Mouse (Mus musculus) kidney, adult 2 months (tissue): ENCODE results near the gene Lyl1. TPM values are rescaled to one million over a fixed set of nuclear protein-coding genes. Genes with fewer than 3 reads are reported as not detected.
A peak's percentile ranks its signal among the peaks of the same experiment; 100 is the strongest.

Experiments used
- DNase-seq: peaks from one replicate; pipeline ENCODE4 v3.0.0; 2021
- H3K27ac ChIP-seq: fragments of 200-500 bp; 2 replicates; pipeline ENCODE4 v1.5.1; 2012; ENCODE audit warnings: low read depth, low read length, control low read depth, inconsistent platforms; ENCODE audit not compliant: insufficient read depth
- H3K27me3 ChIP-seq: fragments of 200-500 bp; replicated peaks from 2 replicates; pipeline ENCODE4 v1.6.1; 2012; ENCODE audit warnings: mild to moderate bottlenecking, moderate library complexity, low read length, inconsistent platforms; ENCODE audit not compliant: control insufficient read depth, insufficient read depth
- H3K36me3 ChIP-seq: fragments of 200-500 bp; 2 replicates; pipeline ENCODE4 v1.6.1; 2012; ENCODE audit warnings: mild to moderate bottlenecking, moderate library complexity, low read length, inconsistent platforms; ENCODE audit not compliant: control insufficient read depth, insufficient read depth
- H3K4me1 ChIP-seq: fragments of 200-500 bp; 2 replicates; pipeline ENCODE4 v1.6.1; 2011; ENCODE audit warnings: low read length; ENCODE audit not compliant: control insufficient read depth, insufficient read depth
- H3K4me3 ChIP-seq: fragments of 200-500 bp; 2 replicates; pipeline ENCODE4 v1.5.1; 2011; ENCODE audit warnings: mild to moderate bottlenecking, low read depth, low read length, control low read depth; ENCODE audit not compliant: insufficient read depth
- CTCF ChIP-seq: fragments of 200-500 bp; conservative IDR thresholded peaks from 2 replicates; pipeline ENCODE4 v1.5.1; 2011; ENCODE audit warnings: low read depth, mild to moderate bottlenecking, control low read depth, low read length, moderate library complexity, mixed read lengths; ENCODE audit not compliant: insufficient read depth, insufficient read length
- POLR2A ChIP-seq: fragments of 200-500 bp; IDR thresholded peaks from one replicate; pipeline ENCODE4 v1.6.1; 2011; ENCODE audit warnings: low read depth, low read length, control low read depth
- WGBS: fragments of 180-500 bp; shearing (Covaris S2); methylation state at CpG from one replicate; pipeline ENCODE4 v1.1.7; 2018; 5-methylcytosine and 5-hydroxymethylcytosine counted together
- polyA plus RNA-seq: library from polyadenylated mRNA; depleted of rRNA; stranded (reverse); fragments of >200 nt; gene quantifications from 2 replicates; pipeline ENCODE4 v1.2.3, GENCODE M21; 2012

Gene Lyl1
- polyA plus RNA-seq, 1 experiment, result 4.1 TPM

GRCm38 (mm10) chr8:84657203-84657602 is 44.1 kb upstream of the Lyl1 start:
- DNase-seq, result no peak
- Histone ChIP-seq H3K4me3 (no peak overlapping the region; the same call in 1 of the 2 replicates), H3K36me3 (no peaks in the 10 kb centered on the region), H3K4me1 (peaks cover 21% of the 10 kb centered on the region; the same call in 1 of the 2 replicates), H3K27ac (peak overlapping the region; percentile 86), H3K27me3 (no peaks in the 10 kb centered on the region)
- TF ChIP-seq POLR2A, result no peak
- no peak for TF ChIP-seq CTCF

- Histone ChIP-seq H3K4me1 (peaks cover 21% of the 10 kb centered on the region; the same call in 1 of the 2 replicates), H3K4me3 (no peak overlapping the region), H3K27me3 (no peaks in the 10 kb centered on the region), H3K27ac (peak overlapping the region; percentile 86; the same call in 1 of the 2 replicates), H3K36me3 (no peaks in the 10 kb centered on the region)
- TF ChIP-seq CTCF (no peak), POLR2A (no peak)
- DNase-seq, result peak; percentile 41
- 68% methylated on average over 4 of the region's 4 CpGs for WGBS
Measured at GRCm38 (mm10) chr8:84657680-84658079, 43.6 kb upstream of the Lyl1 start.

- TF ChIP-seq POLR2A (no peak), CTCF (no peak)
- H3K36me3 ChIP-seq, result no peaks in the 10 kb centered on the region
- no peak for DNase-seq
- no peak overlapping the region for H3K27ac ChIP-seq
- WGBS, result 87% methylated on average over 1 of the region's 1 CpGs
- H3K27me3 ChIP-seq, result no peaks in the 10 kb centered on the region
- H3K4me1 ChIP-seq, result peaks cover 21% of the 10 kb centered on the region; the same call in 1 of the 2 replicates
- no peak overlapping the region for H3K4me3 ChIP-seq
Measured at GRCm38 (mm10) chr8:84658951-84659350, 42.3 kb upstream of the Lyl1 start.

- Histone ChIP-seq H3K4me1 (peaks cover 21% of the 10 kb centered on the region; the same call in 1 of the 2 replicates), H3K36me3 (no peaks in the 10 kb centered on the region), H3K27ac (peak overlapping the region; percentile 84), H3K4me3 (peak overlapping the region; percentile 87), H3K27me3 (no peaks in the 10 kb centered on the region)
- TF ChIP-seq CTCF (no peak), POLR2A (peak; percentile 14)
- peak; percentile 80 for DNase-seq
- WGBS, result 6% methylated on average over 33 of the region's 33 CpGs
Measured at GRCm38 (mm10) chr8:84659936-84660818, 41.1 kb upstream of the Lyl1 start.

- Histone ChIP-seq H3K4me3 (peak overlapping the region; percentile 87), H3K27ac (peak overlapping the region; percentile 84), H3K4me1 (peaks cover 26% of the 10 kb centered on the region; the same call in 1 of the 2 replicates), H3K27me3 (no peaks in the 10 kb centered on the region), H3K36me3 (no peaks in the 10 kb centered on the region)
- TF ChIP-seq CTCF, result no peak
- no peak for TF ChIP-seq POLR2A
- WGBS, result 3% methylated on average over 20 of the region's 20 CpGs
- DNase-seq, result peak; percentile 80
Measured at GRCm38 (mm10) chr8:84660819-84661457, 40.3 kb upstream of the Lyl1 start.

GRCm38 (mm10) chr8:84661458-84661871 is 39.8 kb upstream of the Lyl1 start:
- WGBS, result under 1% methylated on average over 24 of the region's 24 CpGs
- peak; percentile 93 for DNase-seq
- Histone ChIP-seq H3K36me3 (no peaks in the 10 kb centered on the region), H3K27ac (peak overlapping the region; percentile 84), H3K27me3 (no peaks in the 10 kb centered on the region), H3K4me1 (peaks cover 22% of the 10 kb centered on the region; the same call in 1 of the 2 replicates), H3K4me3 (peak overlapping the region; percentile 87)
- TF ChIP-seq POLR2A, result no peak
- TF ChIP-seq CTCF, result no peak
